Mouse (Mus musculus): ENCODE results near the gene Lrig2. TPM values are rescaled to one million over a fixed set of nuclear protein-coding genes. Genes with fewer than 3 reads are reported as not detected.
"Not testable (repeated sequence)": the region's sequence is repeated elsewhere in the genome, so short reads cannot be mapped to it uniquely, and the experiment has no call there.

Gene Lrig2
- polyA plus RNA-seq, 1 experiment from 2014 or later = 2.5 TPM

GRCm38 (mm10) chr3:104432651-104433050 lies 79.1 kb downstream of the Lrig2 start:
- Histone ChIP-seq H3K4me3 (ENCODE audit: low read depth, low read length) (no peak overlapping the region), H3K4me1 (ENCODE audit: insufficient read depth) (peaks cover 20% of the 10 kb centered on the region), H3K4me2 (ENCODE audit: low read depth, low read length) (no peak overlapping the region), H3K27me3 (ENCODE audit: insufficient read depth, low read length) (no peaks in the 10 kb centered on the region), H3K9me3 (ENCODE audit: low read length) (no peaks in the 10 kb centered on the region), H3K27ac (ENCODE audit: low read depth) (peak overlapping the region; percentile 76), H3K36me3 (replicated peaks; ENCODE audit: insufficient read depth, low read length) (no peaks in the 10 kb centered on the region), H3K9ac (replicated peaks) (no peak overlapping the region)
- 61% methylated on average over 6 of the region's 6 CpGs for WGBS (ENCODE audit: insufficient replicate concordance)
- TF ChIP-seq EP300 (IDR thresholded peaks at IDR 0.05; ENCODE audit: low read depth) (no peak), CTCF (IDR thresholded peaks at IDR 0.05; ENCODE audit: low read depth) (no peak)
- ATAC-seq (peak; percentile 33; the same call in 1 of the 2 replicates), DNase-seq (no peak)

GRCm38 (mm10) chr3:104431848-104432159 lies 79.9 kb downstream of the Lrig2 start:
- ATAC-seq = no peak
- Histone ChIP-seq H3K36me3 (replicated peaks; ENCODE audit: insufficient read depth, low read length) (no peaks in the 10 kb centered on the region), H3K4me1 (ENCODE audit: insufficient read depth) (peaks cover 20% of the 10 kb centered on the region), H3K4me3 (ENCODE audit: low read depth, low read length) (no peak overlapping the region), H3K4me2 (ENCODE audit: low read depth, low read length) (0 out of 2 replicates have a peak overlapping the region, but pooled peaks have one; percentile 40), H3K27ac (ENCODE audit: low read depth) (peak overlapping the region; percentile 76), H3K9ac (replicated peaks) (no peak overlapping the region), H3K27me3 (ENCODE audit: insufficient read depth, low read length) (no peaks in the 10 kb centered on the region), H3K9me3 (ENCODE audit: low read length) (no peaks in the 10 kb centered on the region)
- DNase-seq = peak; percentile 39
- TF ChIP-seq CTCF (IDR thresholded peaks at IDR 0.05; ENCODE audit: low read depth) (no peak), EP300 (IDR thresholded peaks at IDR 0.05; ENCODE audit: low read depth) (no peak)
- WGBS (ENCODE audit: insufficient replicate concordance) = 33% methylated on average over 10 of the region's 10 CpGs

DNA sequence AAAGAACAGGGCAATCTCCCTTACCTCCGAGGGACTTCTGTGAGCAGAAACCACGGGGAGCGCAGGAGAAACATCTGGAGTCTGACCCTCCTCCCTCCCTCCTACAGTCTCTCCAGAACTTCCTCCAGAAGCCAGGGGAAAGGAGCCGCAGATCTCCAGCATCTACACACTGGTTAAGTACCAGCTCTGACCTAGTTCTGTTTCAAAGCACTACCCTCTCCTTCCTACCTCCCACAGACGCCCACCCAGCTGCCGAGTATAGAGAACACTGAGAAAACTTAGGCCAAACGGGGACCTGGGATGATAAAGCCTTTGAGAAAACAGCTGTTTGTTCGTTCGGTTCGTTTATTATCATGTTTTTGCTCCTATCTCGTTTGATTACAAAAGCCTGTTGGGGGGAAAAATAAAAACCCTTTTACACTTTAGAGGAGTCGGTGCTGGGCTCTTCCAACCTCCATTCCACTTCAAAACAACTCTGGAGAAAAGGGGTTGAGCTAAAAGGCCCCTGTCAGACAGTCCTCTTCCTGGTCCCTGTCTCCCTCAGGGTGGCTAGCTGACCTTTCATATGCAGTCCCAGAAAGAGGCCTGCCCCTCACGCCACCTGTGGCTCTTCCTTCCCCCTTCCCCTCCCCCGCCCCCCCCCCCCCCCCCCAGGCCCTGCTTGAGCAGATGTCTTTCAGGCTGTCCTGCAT lies 80.4 kb downstream of the Lrig2 start:
- no peaks in the 10 kb centered on the region for H3K27me3 ChIP-seq (ENCODE audit: insufficient read depth, low read length)
- no peak overlapping the region for H3K9ac ChIP-seq (replicated peaks)
- H3K27ac ChIP-seq (ENCODE audit: low read depth) = peak overlapping the region; percentile 76; the same call in 1 of the 2 replicates
- H3K4me3 ChIP-seq (ENCODE audit: low read depth, low read length) = no peak overlapping the region
- peak; percentile 24; the same call in 1 of the 2 replicates for ATAC-seq
- H3K36me3 ChIP-seq (replicated peaks; ENCODE audit: insufficient read depth, low read length) = no peaks in the 10 kb centered on the region
- whole genome bisulfite sequencing (ENCODE audit: insufficient replicate concordance) = 20% methylated on average over 13 of the region's 14 CpGs
- DNase-seq = no peak
- TF ChIP-seq EP300 (IDR thresholded peaks at IDR 0.05; ENCODE audit: low read depth) = no peak
- no peak for TF ChIP-seq CTCF (IDR thresholded peaks at IDR 0.05; ENCODE audit: low read depth)
- H3K4me1 ChIP-seq (ENCODE audit: insufficient read depth) = peaks cover 20% of the 10 kb centered on the region
- no peaks in the 10 kb centered on the region for H3K9me3 ChIP-seq (ENCODE audit: low read length)
- peak overlapping the region; percentile 40 for H3K4me2 ChIP-seq (ENCODE audit: low read depth, low read length)

DNA sequence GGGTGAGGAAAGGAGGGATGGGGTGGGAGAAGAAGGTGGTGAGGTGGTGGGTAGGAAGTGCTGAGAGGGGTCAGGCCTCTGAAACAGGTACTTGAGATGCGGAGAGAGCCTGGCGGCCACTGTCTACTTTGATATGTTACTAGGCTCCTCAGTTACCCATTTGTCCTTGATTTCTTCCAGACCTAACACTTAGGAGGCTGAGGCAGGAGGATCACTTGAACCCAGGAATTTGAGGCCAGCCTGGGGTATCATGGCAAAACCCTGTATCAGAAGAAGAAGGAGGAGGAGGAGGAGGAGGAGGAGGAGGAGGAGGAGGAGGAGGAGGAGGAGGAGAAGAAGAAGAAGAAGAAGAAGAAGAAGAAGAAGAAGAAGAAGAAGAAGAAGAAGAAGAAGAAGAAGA lies 84.4 kb downstream of the Lrig2 start:
- 96% methylated on average over 2 of the region's 2 CpGs for WGBS (ENCODE audit: insufficient replicate concordance)
- H3K9me3 ChIP-seq (ENCODE audit: low read length); H3K36me3 ChIP-seq (replicated peaks; ENCODE audit: insufficient read depth, low read length); H3K9ac ChIP-seq (replicated peaks); H3K4me3 ChIP-seq (ENCODE audit: low read depth, low read length); H3K27me3 ChIP-seq (ENCODE audit: insufficient read depth, low read length); ATAC-seq; H3K4me2 ChIP-seq (ENCODE audit: low read depth, low read length); H3K27ac ChIP-seq (ENCODE audit: low read depth); DNase-seq: not testable (repeated sequence)
- H3K4me1 ChIP-seq (ENCODE audit: insufficient read depth) = peaks cover 13% of the 10 kb centered on the region

- Histone ChIP-seq H3K27me3 (ENCODE audit: insufficient read depth, low read length) (no peaks in the 10 kb centered on the region), H3K27ac (ENCODE audit: low read depth) (peak overlapping the region; percentile 64), H3K36me3 (replicated peaks; ENCODE audit: insufficient read depth, low read length) (no peaks in the 10 kb centered on the region), H3K9me3 (ENCODE audit: low read length) (no peaks in the 10 kb centered on the region), H3K4me3 (ENCODE audit: low read depth, low read length) (no peak overlapping the region), H3K4me2 (ENCODE audit: low read depth, low read length) (no peak overlapping the region), H3K9ac (replicated peaks) (no peak overlapping the region), H3K4me1 (ENCODE audit: insufficient read depth) (peaks cover 11% of the 10 kb centered on the region; the same call in 1 of the 2 replicates)
- WGBS (ENCODE audit: insufficient replicate concordance) = 55% methylated on average over 7 of the region's 7 CpGs
- TF ChIP-seq EP300 (IDR thresholded peaks at IDR 0.05; ENCODE audit: low read depth) (peak; percentile 30; the same call in 1 of the 2 replicates), CTCF (IDR thresholded peaks at IDR 0.05; ENCODE audit: low read depth) (no peak)
- peak; percentile 86 for ATAC-seq
- peak; percentile 59 for DNase-seq
Measured at GRCm38 (mm10) chr3:104424346-104424745, 87.4 kb downstream of the Lrig2 start.

DNA sequence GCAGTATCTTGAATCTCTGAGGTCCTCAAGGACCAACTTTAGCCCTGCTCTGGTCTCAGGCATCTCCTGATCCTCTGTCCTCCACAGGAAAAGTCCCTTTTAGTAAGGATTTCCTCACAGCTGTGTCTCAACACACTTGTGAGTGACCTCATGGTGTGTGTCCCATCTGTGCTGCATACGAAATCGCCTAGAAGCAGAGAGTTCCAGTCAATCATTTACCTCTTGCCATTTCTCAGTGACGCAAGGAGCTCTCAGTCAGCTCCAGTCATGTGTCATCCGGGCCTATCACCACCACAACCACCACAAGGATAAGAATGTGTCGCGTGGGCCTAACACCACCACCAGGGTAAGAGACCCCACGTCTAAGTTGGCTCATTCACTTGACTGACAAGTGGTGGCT lies 90.8 kb downstream of the Lrig2 start:
- H3K27me3 ChIP-seq (ENCODE audit: insufficient read depth, low read length) = no peaks in the 10 kb centered on the region
- H3K9ac ChIP-seq (replicated peaks) = no peak overlapping the region
- TF ChIP-seq CTCF (IDR thresholded peaks at IDR 0.05; ENCODE audit: low read depth) (no peak), EP300 (IDR thresholded peaks at IDR 0.05; ENCODE audit: low read depth) (no peak)
- DNase-seq (peak; percentile 30), ATAC-seq (peak; percentile 90)
- WGBS (ENCODE audit: insufficient replicate concordance) = 53% methylated on average over 7 of the region's 7 CpGs
- H3K36me3 ChIP-seq (replicated peaks; ENCODE audit: insufficient read depth, low read length) = no peaks in the 10 kb centered on the region
- peaks cover 11% of the 10 kb centered on the region; the same call in 1 of the 2 replicates for H3K4me1 ChIP-seq (ENCODE audit: insufficient read depth)
- H3K4me2 ChIP-seq (ENCODE audit: low read depth, low read length) = no peak overlapping the region
- H3K4me3 ChIP-seq (ENCODE audit: low read depth, low read length) = no peak overlapping the region
- H3K27ac ChIP-seq (ENCODE audit: low read depth) = peak overlapping the region; percentile 72
- H3K9me3 ChIP-seq (ENCODE audit: low read length) = no peaks in the 10 kb centered on the region

Data from liver, postnatal 0 days (tissue).